Mouse (Mus musculus): ENCODE data around the gene Tenm2.

Tenm2 gene

GRCm38 (mm10) chr11:36081399-36082053 lies 1154.2 kb downstream of the Tenm2 start:
- in situ Hi-C loops (cut with MboI; ENCODE audit: low sequenced_read_pairs): no loop called here

GRCm38 (mm10) chr11:36080766-36081165 lies 1155.0 kb downstream of the Tenm2 start:
- in situ Hi-C loops (cut with MboI; ENCODE audit: low sequenced_read_pairs): no loop called here

- in situ Hi-C loops (cut with MboI; ENCODE audit: low sequenced_read_pairs): no loop called here
Measured at GRCm38 (mm10) chr11:36078391-36078790, 1157.4 kb downstream of the Tenm2 start.

GRCm38 (mm10) chr11:36074015-36074567 lies 1161.7 kb downstream of the Tenm2 start:
- in situ Hi-C loops (cut with MboI; ENCODE audit: low sequenced_read_pairs): no loop called here

- in situ Hi-C loops (cut with MboI; ENCODE audit: low sequenced_read_pairs): no loop called here
Measured at GRCm38 (mm10) chr11:36073074-36073818, 1162.5 kb downstream of the Tenm2 start.

GRCm38 (mm10) chr11:36072646-36073045 lies 1163.1 kb downstream of the Tenm2 start:
- in situ Hi-C loops (cut with MboI; ENCODE audit: low sequenced_read_pairs): no loop called here

- in situ Hi-C loops (cut with MboI; ENCODE audit: low sequenced_read_pairs): no loop called here
Measured at GRCm38 (mm10) chr11:36072038-36072437, 1163.7 kb downstream of the Tenm2 start.

- in situ Hi-C loops (cut with MboI; ENCODE audit: low sequenced_read_pairs): no loop called here
Measured at GRCm38 (mm10) chr11:36059325-36059843, 1176.4 kb downstream of the Tenm2 start.

- in situ Hi-C loops (cut with MboI; ENCODE audit: low sequenced_read_pairs): no loop called here
Measured at GRCm38 (mm10) chr11:36056525-36056924, 1179.2 kb downstream of the Tenm2 start.

GRCm38 (mm10) chr11:36054323-36054722 lies 1181.4 kb downstream of the Tenm2 start:
- in situ Hi-C loops (cut with MboI; ENCODE audit: low sequenced_read_pairs): no loop called here

GRCm38 (mm10) chr11:36053457-36053856 lies 1182.3 kb downstream of the Tenm2 start:
- in situ Hi-C loops (cut with MboI; ENCODE audit: low sequenced_read_pairs): no loop called here

GRCm38 (mm10) chr11:36052598-36052997 lies 1183.2 kb downstream of the Tenm2 start:
- in situ Hi-C loops (cut with MboI; ENCODE audit: low sequenced_read_pairs): no loop called here

- in situ Hi-C loops (cut with MboI; ENCODE audit: low sequenced_read_pairs): no loop called here
Measured at GRCm38 (mm10) chr11:36052091-36052490, 1183.7 kb downstream of the Tenm2 start.

- in situ Hi-C loops (cut with MboI; ENCODE audit: low sequenced_read_pairs): no loop called here
Measured at GRCm38 (mm10) chr11:36049547-36049946, 1186.2 kb downstream of the Tenm2 start.

GRCm38 (mm10) chr11:36045681-36046276 lies 1190.0 kb downstream of the Tenm2 start:
- in situ Hi-C loops (cut with MboI; ENCODE audit: low sequenced_read_pairs): no loop called here

GRCm38 (mm10) chr11:36041411-36041810 lies 1194.4 kb downstream of the Tenm2 start:
- in situ Hi-C loops (cut with MboI; ENCODE audit: low sequenced_read_pairs): no loop called here

GRCm38 (mm10) chr11:36040508-36041233 lies 1195.1 kb downstream of the Tenm2 start:
- in situ Hi-C loops (cut with MboI; ENCODE audit: low sequenced_read_pairs): no loop called here

GRCm38 (mm10) chr11:36039825-36040224 lies 1195.9 kb downstream of the Tenm2 start:
- in situ Hi-C loops (cut with MboI; ENCODE audit: low sequenced_read_pairs): no loop called here

GRCm38 (mm10) chr11:36038386-36038785 lies 1197.4 kb downstream of the Tenm2 start:
- in situ Hi-C loops (cut with MboI; ENCODE audit: low sequenced_read_pairs): no loop called here

GRCm38 (mm10) chr11:36037311-36037710 lies 1198.5 kb downstream of the Tenm2 start:
- in situ Hi-C loops (cut with MboI; ENCODE audit: low sequenced_read_pairs): no loop called here

Measured in CH12F3 (cell line).